Mouse (Mus musculus) B cell, adult 67 days (primary cell): Measurements from ENCODE around the gene Stx16. TPM values are rescaled to one million over a fixed set of nuclear protein-coding genes. Genes with fewer than 3 reads are reported as not detected.

Experiments
- total RNA-seq, 2 experiments: library from RNA; stranded (reverse); gene quantifications; 4 replicates each; pipeline ENCODE4 v1.2.4; 2023

Gene Stx16
- total RNA-seq, result 10 to 100 TPM; 69.1 to 79.7 TPM

DNA sequence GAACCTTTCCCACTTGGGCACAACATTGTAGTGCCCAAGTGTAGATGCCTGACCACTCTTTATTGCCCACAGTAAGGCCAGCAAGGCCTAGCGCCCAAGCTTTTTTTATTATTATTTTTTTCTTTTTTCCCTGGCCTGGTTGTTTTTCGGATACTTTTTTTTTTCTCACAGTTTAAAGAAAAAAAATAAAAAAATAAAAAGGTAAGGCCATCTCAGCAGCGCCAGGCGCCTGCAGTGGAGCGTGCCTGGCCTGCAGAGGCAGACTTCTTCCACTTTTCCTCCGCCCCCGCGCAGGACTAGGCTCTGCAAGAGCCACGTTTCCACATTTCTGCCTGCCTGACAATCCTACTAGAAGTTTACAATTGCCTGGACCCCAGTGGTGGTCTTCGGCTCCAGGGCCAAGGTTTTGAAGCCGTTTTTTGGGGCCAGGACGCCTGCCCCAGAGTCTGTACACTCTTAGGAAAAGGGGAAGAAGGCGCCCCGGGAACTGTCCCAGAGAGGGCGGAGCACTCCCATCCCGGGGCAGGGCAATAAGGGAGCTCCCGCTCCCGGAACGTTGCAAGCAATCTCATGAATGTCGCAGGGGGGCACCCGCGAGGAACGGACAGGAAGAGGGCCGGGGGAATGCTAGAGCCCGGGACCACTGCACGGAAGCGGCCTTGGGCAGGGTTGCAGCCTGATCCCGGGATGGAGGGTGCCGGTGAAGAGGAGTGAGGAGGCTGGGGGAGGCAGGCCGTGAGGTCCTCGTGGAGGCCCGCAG, at the start of gene Stx16:
Gene Stx16, plus strand, starts transcription at position 636 of the 760 bp plus-strand sequence.

DNA sequence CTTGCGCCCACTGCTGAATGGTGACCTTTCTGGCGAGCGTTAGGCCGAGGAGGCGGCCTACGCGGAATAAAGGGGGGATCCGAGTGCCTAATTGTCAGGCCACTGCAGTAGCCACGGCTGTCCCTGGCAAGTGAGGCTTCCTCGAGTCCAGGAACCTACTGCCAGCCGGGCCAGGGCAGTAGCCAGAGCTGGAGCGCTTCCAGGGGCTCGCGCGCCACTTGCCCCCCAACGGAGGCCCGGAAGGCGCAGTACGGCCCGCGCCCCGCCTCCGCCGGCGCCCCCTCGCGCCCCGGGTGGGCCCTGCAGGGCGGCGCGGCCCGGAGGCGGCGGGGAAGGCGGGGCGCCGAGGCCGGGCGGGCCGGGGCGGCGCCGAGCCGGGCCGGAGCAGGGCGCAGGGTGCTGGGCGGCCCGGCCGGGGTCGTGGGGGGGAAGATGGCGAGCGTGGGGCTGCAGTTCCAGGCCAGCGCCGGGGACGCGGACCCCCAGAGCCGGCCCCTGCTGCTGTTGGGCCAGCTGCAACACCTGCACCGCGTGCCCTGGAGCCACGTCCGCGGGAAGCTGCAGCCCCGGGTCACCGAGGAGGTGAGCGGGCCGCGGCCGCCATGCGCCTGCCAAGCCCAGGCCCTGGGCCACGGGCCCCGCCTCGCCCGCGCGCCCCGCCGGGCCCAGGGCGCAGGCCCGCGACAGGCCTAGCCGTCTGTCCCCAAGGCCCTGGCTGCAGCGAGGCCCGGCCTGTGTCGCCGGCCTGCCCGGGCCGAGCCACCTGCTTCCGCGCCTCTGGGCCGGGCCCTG, 34.1 kb downstream of the Stx16 start, which contains the start of gene Npepl1:
Gene Npepl1, plus strand, starts transcription at position 359 of the 792 bp plus-strand sequence.

Other genes with a start within 250 kb of the Stx16 start
- 10 to 100 TPM; 80.3 to 92.7 TPM for gene Npepl1, start 34.0 kb downstream of the Stx16 start, total RNA-seq
- 100 to 1,000 TPM; 711 to 727 TPM for gene Gnas, start 208.0 kb downstream of the Stx16 start, total RNA-seq